Mouse (Mus musculus): Measurements from ENCODE around the gene Akap2. TPM values are rescaled to one million over a fixed set of nuclear protein-coding genes. Genes with fewer than 3 reads are reported as not detected.

Gene Akap2
- polyA plus RNA-seq, 1 experiment = 0.87 TPM

GRCm38 (mm10) chr4:57723659-57724058 is 6.2 kb downstream of the Akap2 start:
- no peaks in the 10 kb centered on the region for H3K36me3 ChIP-seq (replicated peaks; ENCODE audit: low read length)
- no peak overlapping the region for H3K4me3 ChIP-seq (replicated peaks)
- no peaks in the 10 kb centered on the region for H3K9me3 ChIP-seq
- no peaks in the 10 kb centered on the region for H3K4me1 ChIP-seq
- no peaks in the 10 kb centered on the region for H3K27me3 ChIP-seq (replicated peaks)
- TF ChIP-seq FLI1 (IDR thresholded peaks at IDR 0.05; ENCODE audit: low read length) (no peak), GATA1 (IDR thresholded peaks at IDR 0.05; ENCODE audit: borderline replicate concordance, low read length) (no peak)

- H3K27me3 ChIP-seq (replicated peaks) = peaks cover 4% of the 10 kb centered on the region
- TF ChIP-seq FLI1 (IDR thresholded peaks at IDR 0.05; ENCODE audit: low read length) (no peak), GATA1 (IDR thresholded peaks at IDR 0.05; ENCODE audit: borderline replicate concordance, low read length) (no peak)
- H3K4me3 ChIP-seq (replicated peaks) = no peak overlapping the region
- H3K9me3 ChIP-seq = no peaks in the 10 kb centered on the region
- no peaks in the 10 kb centered on the region for H3K36me3 ChIP-seq (replicated peaks; ENCODE audit: low read length)
- H3K4me1 ChIP-seq = 0 out of 2 replicates have a peak, but pooled peaks cover under 1% of the 10 kb centered on the region
Measured at GRCm38 (mm10) chr4:57725569-57725968, 8.1 kb downstream of the Akap2 start.

GRCm38 (mm10) chr4:57728611-57729183 is 11.2 kb downstream of the Akap2 start:
- H3K36me3 ChIP-seq (replicated peaks; ENCODE audit: low read length) = no peaks in the 10 kb centered on the region
- H3K4me1 ChIP-seq = 0 out of 2 replicates have a peak, but pooled peaks cover 4% of the 10 kb centered on the region
- no peaks in the 10 kb centered on the region for H3K9me3 ChIP-seq
- peaks cover 4% of the 10 kb centered on the region for H3K27me3 ChIP-seq (replicated peaks)
- TF ChIP-seq GATA1 (IDR thresholded peaks at IDR 0.05; ENCODE audit: borderline replicate concordance, low read length) (no peak), FLI1 (IDR thresholded peaks at IDR 0.05; ENCODE audit: low read length) (no peak)
- no peak overlapping the region for H3K4me3 ChIP-seq (replicated peaks)

GRCm38 (mm10) chr4:57730047-57730446 is 12.6 kb downstream of the Akap2 start:
- Histone ChIP-seq H3K9me3 (no peaks in the 10 kb centered on the region), H3K4me1 (0 out of 2 replicates have a peak, but pooled peaks cover 4% of the 10 kb centered on the region), H3K27me3 (replicated peaks) (peaks cover 4% of the 10 kb centered on the region), H3K4me3 (replicated peaks) (no peak overlapping the region), H3K36me3 (replicated peaks; ENCODE audit: low read length) (no peaks in the 10 kb centered on the region)
- TF ChIP-seq GATA1 (IDR thresholded peaks at IDR 0.05; ENCODE audit: borderline replicate concordance, low read length) = no peak
- no peak for TF ChIP-seq FLI1 (IDR thresholded peaks at IDR 0.05; ENCODE audit: low read length)

- H3K27me3 ChIP-seq (replicated peaks) = peaks cover 4% of the 10 kb centered on the region
- 0 out of 2 replicates have a peak, but pooled peaks cover 4% of the 10 kb centered on the region for H3K4me1 ChIP-seq
- no peaks in the 10 kb centered on the region for H3K9me3 ChIP-seq
- H3K36me3 ChIP-seq (replicated peaks; ENCODE audit: low read length) = no peaks in the 10 kb centered on the region
- TF ChIP-seq FLI1 (IDR thresholded peaks at IDR 0.05; ENCODE audit: low read length) (no peak), GATA1 (IDR thresholded peaks at IDR 0.05; ENCODE audit: borderline replicate concordance, low read length) (no peak)
- H3K4me3 ChIP-seq (replicated peaks) = no peak overlapping the region
Measured at GRCm38 (mm10) chr4:57730801-57731598, 13.5 kb downstream of the Akap2 start.

GRCm38 (mm10) chr4:57732351-57732750 is 14.9 kb downstream of the Akap2 start:
- H3K9me3 ChIP-seq = no peaks in the 10 kb centered on the region
- H3K36me3 ChIP-seq (replicated peaks; ENCODE audit: low read length) = no peaks in the 10 kb centered on the region
- H3K4me3 ChIP-seq (replicated peaks) = no peak overlapping the region
- peaks cover 4% of the 10 kb centered on the region for H3K27me3 ChIP-seq (replicated peaks)
- H3K4me1 ChIP-seq = 0 out of 2 replicates have a peak, but pooled peaks cover 4% of the 10 kb centered on the region
- TF ChIP-seq FLI1 (IDR thresholded peaks at IDR 0.05; ENCODE audit: low read length) = no peak
- no peak for TF ChIP-seq GATA1 (IDR thresholded peaks at IDR 0.05; ENCODE audit: borderline replicate concordance, low read length)

- no peaks in the 10 kb centered on the region for H3K9me3 ChIP-seq
- H3K4me1 ChIP-seq = 0 out of 2 replicates have a peak, but pooled peaks cover 4% of the 10 kb centered on the region
- TF ChIP-seq FLI1 (IDR thresholded peaks at IDR 0.05; ENCODE audit: low read length) (no peak), GATA1 (IDR thresholded peaks at IDR 0.05; ENCODE audit: borderline replicate concordance, low read length) (no peak)
- peaks cover 4% of the 10 kb centered on the region for H3K27me3 ChIP-seq (replicated peaks)
- H3K36me3 ChIP-seq (replicated peaks; ENCODE audit: low read length) = no peaks in the 10 kb centered on the region
- no peak overlapping the region for H3K4me3 ChIP-seq (replicated peaks)
Measured at GRCm38 (mm10) chr4:57733445-57733844, 16.0 kb downstream of the Akap2 start.

GRCm38 (mm10) chr4:57735426-57735825 is 18.0 kb downstream of the Akap2 start:
- 0 out of 2 replicates have a peak, but pooled peaks cover 4% of the 10 kb centered on the region for H3K4me1 ChIP-seq
- no peaks in the 10 kb centered on the region for H3K36me3 ChIP-seq (replicated peaks; ENCODE audit: low read length)
- no peak overlapping the region for H3K4me3 ChIP-seq (replicated peaks)
- H3K27me3 ChIP-seq (replicated peaks) = peaks cover 2% of the 10 kb centered on the region
- no peaks in the 10 kb centered on the region for H3K9me3 ChIP-seq
- TF ChIP-seq GATA1 (IDR thresholded peaks at IDR 0.05; ENCODE audit: borderline replicate concordance, low read length) (no peak), FLI1 (IDR thresholded peaks at IDR 0.05; ENCODE audit: low read length) (no peak)

GRCm38 (mm10) chr4:57738856-57739552 is 21.5 kb downstream of the Akap2 start:
- Histone ChIP-seq H3K9me3 (no peaks in the 10 kb centered on the region), H3K4me3 (replicated peaks) (no peak overlapping the region), H3K4me1 (no peaks in the 10 kb centered on the region), H3K36me3 (replicated peaks; ENCODE audit: low read length) (no peaks in the 10 kb centered on the region), H3K27me3 (replicated peaks) (peaks cover 3% of the 10 kb centered on the region)
- TF ChIP-seq FLI1 (IDR thresholded peaks at IDR 0.05; ENCODE audit: low read length) (no peak), GATA1 (IDR thresholded peaks at IDR 0.05; ENCODE audit: borderline replicate concordance, low read length) (no peak)
